Mouse (Mus musculus): Measurements from ENCODE around the gene Tyw1.

Gene Tyw1

GRCm38 (mm10) chr5:130266651-130267050 lies 11.2 kb downstream of the Tyw1 start:
- peak; percentile 43 for DNase-seq

GRCm38 (mm10) chr5:130267316-130267715 lies 11.9 kb downstream of the Tyw1 start:
- DNase-seq, result no peak

GRCm38 (mm10) chr5:130268976-130269375 lies 13.6 kb downstream of the Tyw1 start:
- peak; percentile 32 for DNase-seq

DNA sequence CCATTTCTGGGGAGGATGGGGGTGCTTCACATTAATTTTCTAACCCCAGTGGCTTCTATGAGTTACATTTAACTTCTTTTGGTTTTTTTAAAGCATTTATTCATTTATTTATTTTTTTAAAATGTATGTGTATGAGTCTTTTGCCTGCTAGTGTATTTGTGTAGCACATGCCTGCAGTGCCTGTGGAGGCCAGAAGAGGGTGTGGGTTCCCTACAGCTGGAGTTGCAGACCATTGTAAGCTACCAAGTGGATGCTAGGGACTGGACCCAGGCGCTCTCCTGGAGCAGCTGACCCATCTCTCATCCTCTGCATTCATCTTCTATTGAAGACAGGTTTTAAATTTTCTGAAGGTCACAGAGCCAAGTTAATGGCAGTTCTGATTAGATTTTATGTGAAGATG lies 16.9 kb downstream of the Tyw1 start:
- no peak for DNase-seq

DNA sequence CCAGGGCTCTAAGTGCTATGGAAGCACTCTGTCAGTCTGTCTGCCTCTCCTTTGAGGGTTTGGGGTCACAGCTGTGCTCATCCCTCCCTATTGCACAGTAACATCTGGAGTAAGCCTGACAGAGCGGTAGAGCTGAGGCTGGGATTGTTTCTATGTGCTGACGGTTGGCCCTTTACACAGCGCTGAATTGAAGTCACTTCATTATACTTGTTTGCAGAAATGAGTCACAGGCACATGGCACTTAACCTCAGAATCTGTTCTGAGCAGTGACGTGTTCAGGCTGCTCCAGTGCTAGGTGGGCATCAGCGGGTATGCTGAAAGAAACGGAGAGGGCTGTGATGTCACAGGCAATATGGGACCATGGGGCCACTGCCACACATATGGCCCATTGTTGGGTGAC lies 17.6 kb downstream of the Tyw1 start:
- no peak for DNase-seq

- no peak for DNase-seq
These were observed 20.1 kb downstream of the Tyw1 start for GRCm38 (mm10) chr5:130275509-130275908.

DNA sequence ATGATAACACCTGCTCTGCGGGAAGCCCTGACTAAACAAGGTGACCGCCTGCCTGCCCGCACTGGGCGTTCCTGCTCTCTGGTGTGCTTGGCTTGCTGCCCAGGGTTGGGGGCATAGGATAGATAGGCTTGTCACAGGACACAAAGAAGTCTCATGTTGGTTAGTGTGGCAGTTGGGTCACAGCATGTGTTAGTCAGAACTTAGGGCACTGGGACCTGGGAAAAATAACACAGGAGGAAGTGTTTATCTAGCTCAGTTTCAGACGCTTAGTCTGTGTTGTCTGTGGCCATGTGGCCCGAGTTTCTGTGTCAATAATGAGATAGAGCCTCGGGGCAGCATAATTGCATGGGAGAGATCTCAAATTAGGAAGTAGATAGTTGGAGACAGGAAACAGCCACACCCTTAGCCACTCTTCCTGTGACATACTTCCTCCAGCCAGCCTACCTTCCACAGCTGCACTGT lies 22.6 kb downstream of the Tyw1 start:
- DNase-seq, result no peak

DNA sequence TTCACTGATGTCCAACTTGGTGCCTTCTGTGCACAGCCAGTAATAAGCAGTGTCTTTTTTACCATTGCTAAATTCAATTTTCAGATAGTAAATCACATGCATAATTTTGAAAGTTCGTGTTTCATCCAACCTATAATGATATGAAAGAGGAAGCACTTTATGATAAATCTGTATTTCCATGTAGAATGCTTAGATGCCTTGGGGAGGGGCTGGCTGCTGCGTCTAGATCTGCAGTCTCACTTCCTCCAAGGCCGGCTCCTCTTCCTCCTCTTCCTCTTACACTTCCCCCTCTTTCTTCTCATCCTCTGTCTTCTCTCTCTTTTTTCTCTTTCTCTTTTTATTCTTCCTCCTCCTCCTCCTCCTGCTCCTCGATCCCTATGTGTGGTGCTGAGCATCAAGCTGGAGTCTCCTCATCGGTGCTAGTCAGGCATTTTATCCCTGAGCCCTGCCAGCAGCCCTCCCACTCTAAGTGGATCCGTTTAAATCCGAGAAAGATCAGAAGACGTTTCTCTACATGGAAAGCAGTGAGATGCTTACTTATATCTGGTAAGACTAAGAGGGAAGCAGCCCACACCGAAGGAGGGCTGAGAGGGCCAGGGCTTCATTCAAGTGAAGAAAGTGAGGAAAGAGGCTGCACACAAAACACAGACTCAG lies 27.8 kb downstream of the Tyw1 start:
- DNase-seq, result no peak

GRCm38 (mm10) chr5:130288106-130288505 lies 32.7 kb downstream of the Tyw1 start:
- DNase-seq, result no peak

DNA sequence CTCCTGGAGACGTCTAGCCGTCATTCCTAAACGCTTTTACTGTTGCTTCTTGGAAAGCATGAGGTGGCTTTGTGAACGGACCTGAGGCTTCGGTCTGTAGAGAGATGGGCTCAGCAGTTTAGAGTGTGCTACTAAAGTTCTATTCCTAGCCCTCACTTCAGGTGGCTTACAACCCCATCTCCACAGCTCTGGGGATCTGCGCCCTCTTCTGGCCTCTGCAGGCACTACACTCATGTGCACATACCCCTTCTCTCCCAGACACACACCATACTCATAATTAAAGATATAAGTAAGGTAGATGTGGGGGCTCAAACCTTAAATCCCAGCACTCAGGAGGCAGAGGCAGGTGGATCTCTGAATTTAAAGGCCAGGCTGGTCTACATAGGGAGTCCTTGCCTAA lies 34.8 kb downstream of the Tyw1 start:
- DNase-seq, result no peak

GRCm38 (mm10) chr5:130290775-130291174 lies 35.4 kb downstream of the Tyw1 start:
- peak; percentile 47 for DNase-seq

DNA sequence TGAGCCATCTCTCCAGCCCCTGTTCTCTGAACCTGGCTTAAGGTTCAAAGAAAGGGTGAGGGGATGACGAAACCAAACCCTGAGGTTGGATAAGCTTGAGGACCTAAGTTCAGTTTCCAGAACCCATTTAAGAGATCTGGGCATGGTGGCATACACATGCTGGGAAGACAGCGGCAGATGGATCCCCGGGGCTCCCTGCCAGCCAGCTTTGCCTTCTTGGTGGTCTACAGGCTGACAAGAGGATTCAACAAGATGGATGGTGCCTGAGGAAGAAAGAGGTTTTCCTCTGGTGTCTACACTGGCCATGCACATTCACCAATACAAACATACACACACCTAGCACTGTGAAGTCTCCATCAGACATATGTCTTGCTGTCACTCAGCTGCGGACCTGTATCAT lies 37.6 kb downstream of the Tyw1 start:
- no peak for DNase-seq

- DNase-seq, result no peak
These were observed 38.5 kb downstream of the Tyw1 start for GRCm38 (mm10) chr5:130293941-130294340.

DNA sequence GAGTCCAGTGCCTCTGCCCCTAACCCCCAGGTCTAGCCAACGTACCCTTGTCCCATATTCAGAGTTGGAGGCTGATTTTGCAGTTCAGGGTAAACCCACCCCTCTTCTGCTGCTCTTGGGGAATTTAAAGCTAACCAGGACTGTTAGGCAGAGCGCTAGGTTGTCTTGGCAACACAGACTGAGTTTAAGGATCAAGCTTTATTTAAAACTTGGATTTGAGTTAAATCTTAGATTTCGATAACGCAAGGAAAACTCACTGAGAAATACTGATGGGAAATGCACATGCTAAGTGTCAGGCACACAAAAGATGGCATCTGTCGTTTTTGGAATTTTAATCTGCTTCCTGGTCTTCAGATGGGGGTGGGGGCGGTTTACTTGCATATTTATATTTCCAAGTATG lies 39.2 kb downstream of the Tyw1 start:
- DNase-seq, result no peak

DNA sequence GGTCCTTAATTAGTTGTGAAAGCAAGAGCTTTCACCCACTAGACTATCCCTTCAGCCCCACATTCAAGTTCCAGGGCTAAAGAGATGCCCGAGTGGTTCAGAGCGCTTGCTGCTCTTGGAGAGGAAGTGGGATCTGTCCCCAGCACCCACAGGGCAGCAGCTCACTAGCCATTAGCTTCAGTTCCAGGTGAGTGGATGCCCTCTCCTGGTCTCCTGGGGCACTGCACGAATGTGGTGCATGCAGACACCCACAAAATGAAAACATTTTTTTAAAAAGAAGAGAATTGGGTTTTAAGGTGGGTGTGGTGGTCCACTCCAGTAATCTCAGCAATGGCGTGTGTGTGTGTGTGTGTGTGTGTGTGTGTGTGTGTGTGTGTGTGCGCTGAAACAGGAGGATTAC lies 40.7 kb downstream of the Tyw1 start:
- no peak for DNase-seq

GRCm38 (mm10) chr5:130298831-130299460 lies 43.5 kb downstream of the Tyw1 start:
- DNase-seq, result no peak

GRCm38 (mm10) chr5:130299526-130299925 lies 44.1 kb downstream of the Tyw1 start:
- no peak for DNase-seq

- DNase-seq, result no peak
These were observed 48.2 kb downstream of the Tyw1 start for GRCm38 (mm10) chr5:130303611-130304010.

- DNase-seq, result no peak
These were observed 52.5 kb downstream of the Tyw1 start for GRCm38 (mm10) chr5:130307921-130308320.

DNA sequence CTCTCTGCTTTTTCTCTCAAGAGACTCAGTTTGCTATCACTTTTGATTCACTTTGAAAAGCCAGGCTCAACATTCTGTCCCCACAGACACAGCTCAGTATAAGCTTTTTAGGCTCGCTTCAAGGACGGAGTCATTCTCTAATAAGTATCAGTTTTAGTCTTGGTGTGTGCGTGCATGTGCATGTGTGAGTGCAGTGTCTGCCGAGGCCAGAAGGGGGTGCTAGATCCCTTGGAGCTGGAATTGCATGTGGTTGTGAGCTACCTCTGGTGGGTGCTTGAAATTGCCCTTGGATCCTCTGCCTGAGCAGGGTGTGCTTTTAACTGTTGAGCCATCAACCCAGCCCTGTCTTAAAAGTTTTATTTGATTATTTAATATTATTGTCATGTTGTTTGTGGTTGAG lies 54.7 kb downstream of the Tyw1 start:
- DNase-seq, result no peak

GRCm38 (mm10) chr5:130310827-130311226 lies 55.4 kb downstream of the Tyw1 start:
- no peak for DNase-seq

DNA sequence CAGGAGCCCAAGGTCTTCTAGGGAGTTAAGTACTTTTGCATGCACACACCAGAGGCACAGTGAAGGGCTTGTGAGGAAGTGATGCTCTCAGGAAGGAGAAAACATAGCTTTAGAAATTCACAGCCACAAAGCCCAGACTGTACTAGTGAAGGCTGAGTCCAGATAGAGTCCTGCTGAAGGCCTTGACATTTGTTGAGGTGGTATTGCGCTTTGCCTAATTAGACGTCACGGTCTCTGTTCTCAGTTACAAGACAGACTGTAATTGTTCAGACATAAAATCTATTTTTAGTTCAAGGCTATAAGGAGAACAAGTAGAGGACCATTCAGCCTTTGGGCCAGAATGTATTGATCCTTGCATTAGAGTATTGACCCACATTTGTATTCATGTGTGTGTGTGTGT lies 58.1 kb downstream of the Tyw1 start:
- DNase-seq, result no peak

DNA sequence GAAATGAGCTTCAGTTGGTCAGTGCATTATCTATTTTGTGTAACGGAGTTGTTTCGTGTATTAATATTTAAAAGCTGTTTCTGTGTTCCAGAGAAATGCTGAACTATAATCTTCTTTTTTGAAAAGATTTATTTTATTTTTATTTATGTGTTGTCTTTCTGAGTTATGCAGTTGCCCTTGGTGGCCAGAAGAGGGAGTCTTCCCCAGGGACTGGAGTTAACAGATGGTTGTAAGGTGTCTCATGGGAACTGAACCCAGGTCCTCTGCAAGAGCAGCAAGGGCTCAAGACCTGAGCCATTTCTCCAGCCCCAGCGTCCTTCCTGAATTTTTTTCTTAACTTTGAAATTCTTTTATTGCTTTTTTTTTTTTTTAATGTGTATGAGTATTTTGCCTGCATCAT lies 59.5 kb downstream of the Tyw1 start:
- DNase-seq, result no peak

- DNase-seq, result no peak
These were observed 60.9 kb downstream of the Tyw1 start for GRCm38 (mm10) chr5:130316321-130316720.

DNA sequence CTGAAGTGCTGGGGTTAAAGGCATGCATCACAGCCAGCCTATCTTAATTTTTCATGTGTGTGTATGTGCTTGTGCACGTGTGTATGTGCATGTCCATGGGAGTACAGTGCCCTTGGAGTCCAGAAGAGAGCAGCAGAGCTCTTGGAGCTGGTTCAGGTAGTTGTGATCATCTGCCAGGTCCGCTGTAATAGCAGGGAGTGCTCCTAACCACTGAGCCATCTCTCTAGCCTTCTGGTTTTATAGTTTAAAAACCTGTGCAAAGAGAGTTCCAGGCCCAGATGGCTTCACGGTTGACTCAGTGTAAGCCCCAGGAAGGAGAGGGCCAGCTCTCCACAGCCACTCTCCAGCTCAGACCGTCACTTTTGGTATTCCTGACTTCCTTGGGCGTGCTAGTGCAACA lies 64.4 kb downstream of the Tyw1 start:
- DNase-seq, result no peak

Measured in cerebellum, adult 11-12 months (tissue).